8 mouse cellular contexts compared by ENCODE assay signal in genomic region chr11:69408541-69409377, GRCm38 (mm10). TPM values are rescaled to one million over a fixed set of nuclear protein-coding genes. Genes with fewer than 3 reads are reported as not detected.
DNase-seq lines count a peak whose midpoint lies in the region; ATAC-seq and TF ChIP-seq lines count a peak whose summit lies in the region.

No protein-coding gene starts in this region.

- TF ChIP-seq POLR2A in small intestine, adult 2 months (IDR thresholded peaks at IDR 0.05; ENCODE audit: low read depth, low read length) = no peak; the same call in none of the 2 replicates

- peak overlapping the region; percentile 90 for H3K9ac ChIP-seq in embryonic facial prominence, embryonic 12.5 days
- H3K9ac ChIP-seq in midbrain, embryonic 11.5 days (ENCODE audit: low read length) = peak overlapping the region; percentile 90

- peak overlapping the region; percentile 98 for H3K4me2 ChIP-seq in embryonic facial prominence, embryonic 12.5 days (replicated peaks)
- H3K4me2 ChIP-seq in midbrain, embryonic 11.5 days = peak overlapping the region; percentile 91

- H3K36me3 ChIP-seq in embryonic facial prominence, embryonic 12.5 days = peaks cover 53% of the 10 kb centered on the region
- H3K36me3 ChIP-seq in limb, embryonic 10.5 days = peaks cover 70% of the 10 kb centered on the region
- H3K36me3 ChIP-seq in midbrain, embryonic 11.5 days (ENCODE audit: control insufficient read depth, insufficient read depth, low read length) = peaks cover 31% of the 10 kb centered on the region
- peaks cover 43% of the 10 kb centered on the region for H3K36me3 ChIP-seq in small intestine, adult 2 months (ENCODE audit: control insufficient read depth, insufficient read depth, low read length)

- H3K27me3 ChIP-seq in embryonic facial prominence, embryonic 12.5 days = no peaks in the 10 kb centered on the region
- no peaks in the 10 kb centered on the region for H3K27me3 ChIP-seq in limb, embryonic 10.5 days (ENCODE audit: low read depth, poor library complexity, severe bottlenecking)
- H3K27me3 ChIP-seq in midbrain, embryonic 11.5 days (ENCODE audit: control insufficient read depth, insufficient read depth, low read length) = no peaks in the 10 kb centered on the region
- H3K27me3 ChIP-seq in small intestine, adult 2 months (ENCODE audit: control insufficient read depth, insufficient read depth, low read length) = no peaks in the 10 kb centered on the region

- peak overlapping the region; percentile 84 for H3K4me3 ChIP-seq in embryonic facial prominence, embryonic 12.5 days
- peak overlapping the region; percentile 87 for H3K4me3 ChIP-seq in limb, embryonic 10.5 days
- H3K4me3 ChIP-seq in midbrain, embryonic 11.5 days (ENCODE audit: low read depth, low read length) = peak overlapping the region; percentile 75
- peak overlapping the region; percentile 88 for H3K4me3 ChIP-seq in small intestine, adult 2 months (ENCODE audit: low read depth, low read length)

- H3K9me3 ChIP-seq in embryonic facial prominence, embryonic 12.5 days = no peaks in the 10 kb centered on the region
- H3K9me3 ChIP-seq in limb, embryonic 10.5 days (replicated peaks) = no peaks in the 10 kb centered on the region
- H3K9me3 ChIP-seq in midbrain, embryonic 11.5 days (ENCODE audit: control insufficient read depth, low read length) = no peaks in the 10 kb centered on the region

- 1% methylated on average over 33 of the region's 33 CpGs for WGBS in embryonic facial prominence, embryonic 12.5 days
- under 1% methylated on average over 33 of the region's 33 CpGs for WGBS in limb, embryonic 10.5 days
- 0% methylated on average over 33 of the region's 33 CpGs for WGBS in midbrain, embryonic 11.5 days
- WGBS in small intestine, adult 2 months = under 1% methylated on average over 33 of the region's 33 CpGs

- H3K4me1 ChIP-seq in embryonic facial prominence, embryonic 12.5 days = peaks cover 36% of the 10 kb centered on the region
- H3K4me1 ChIP-seq in limb, embryonic 10.5 days = peaks cover 57% of the 10 kb centered on the region
- H3K4me1 ChIP-seq in midbrain, embryonic 11.5 days (ENCODE audit: control insufficient read depth, insufficient read depth, low read length) = peaks cover 32% of the 10 kb centered on the region
- peaks cover 23% of the 10 kb centered on the region for H3K4me1 ChIP-seq in small intestine, adult 2 months (ENCODE audit: control insufficient read depth, insufficient read depth, insufficient read length, low read length)

- DNase-seq in cerebellum, postnatal 4 days (ENCODE audit: low spot score in 2 of 2) = no peak
- DNase-seq in heart, adult 11 months = peak; percentile 99
- DNase-seq in kidney, adult 11 months = peak; percentile 95
- peak; percentile 80 for DNase-seq in limb, embryonic 10.5 days (ENCODE audit: low spot score)
- DNase-seq in midbrain, embryonic 11.5 days (ENCODE audit: low spot score, missing footprints) = peak; percentile 97

- no peak for TF ChIP-seq CTCF in small intestine, adult 2 months (IDR thresholded peaks at IDR 0.05; ENCODE audit: extremely low read depth, insufficient read length, insufficient replicate concordance, low read depth, low read length)

- peak; percentile 77 for ATAC-seq in cerebellum, adult (ENCODE audit: insufficient number of reproducible peaks, low FRiP score, low TSS enrichment)
- peak; percentile 64 for ATAC-seq in embryonic facial prominence, embryonic 12.5 days (ENCODE audit: insufficient number of reproducible peaks, insufficient read depth, low FRiP score, low TSS enrichment)
- ATAC-seq in midbrain, embryonic 11.5 days (ENCODE audit: low FRiP score) = peak; percentile 73

- peak overlapping the region; percentile 99 for H3K27ac ChIP-seq in embryonic facial prominence, embryonic 12.5 days
- peak overlapping the region; percentile 89 for H3K27ac ChIP-seq in limb, embryonic 10.5 days
- peak overlapping the region; percentile 95 for H3K27ac ChIP-seq in midbrain, embryonic 11.5 days (ENCODE audit: low read depth, low read length)
- peak overlapping the region; percentile 99 for H3K27ac ChIP-seq in small intestine, adult 2 months (ENCODE audit: insufficient read depth, low read depth, low read length)

RNA-seq across cellular contexts. Expression of gene Kdm6b, which starts 4.7 kb away (rescaled TPM):
- 42.3 and 43.4 TPM in 2 replicates for polyA plus RNA-seq in embryonic facial prominence, embryonic 12.5 days (2016; fragmentation: Nextera tagmentation; extraction: Ambion mirVana)
- polyA plus RNA-seq in limb, embryonic 10.5 days (2016; fragmentation: Nextera tagmentation; extraction: Ambion mirVana) = 36.6 and 40.8 TPM in 2 replicates
- 30.2 and 31.7 TPM in 2 replicates for polyA plus RNA-seq in midbrain, embryonic 11.5 days (2014; fragmentation: Nextera tagmentation; extraction: Ambion mirVana)
- polyA plus RNA-seq in small intestine, adult 2 months (2012; rRNA removed) = 13.5 and 35.4 TPM in 2 replicates

RNA-seq across cellular contexts. Expression of gene Tmem88, which starts 10.7 kb away (rescaled TPM):
- polyA plus RNA-seq in embryonic facial prominence, embryonic 12.5 days (2016; fragmentation: Nextera tagmentation; extraction: Ambion mirVana) = 18.1 and 21.3 TPM in 2 replicates
- polyA plus RNA-seq in limb, embryonic 10.5 days (2016; fragmentation: Nextera tagmentation; extraction: Ambion mirVana) = 23.0 and 24.7 TPM in 2 replicates
- polyA plus RNA-seq in midbrain, embryonic 11.5 days (2014; fragmentation: Nextera tagmentation; extraction: Ambion mirVana) = 11.9 and 13.1 TPM in 2 replicates
- 11.2 and 16.5 TPM in 2 replicates for polyA plus RNA-seq in small intestine, adult 2 months (2012; rRNA removed)

RNA-seq across cellular contexts. Expression of gene Cyb5d1, which starts 13.3 kb away (rescaled TPM):
- polyA plus RNA-seq in embryonic facial prominence, embryonic 12.5 days (2016; fragmentation: Nextera tagmentation; extraction: Ambion mirVana) = 44.6 and 50.0 TPM in 2 replicates
- 45.2 and 51.6 TPM in 2 replicates for polyA plus RNA-seq in limb, embryonic 10.5 days (2016; fragmentation: Nextera tagmentation; extraction: Ambion mirVana)
- 44.6 and 50.5 TPM in 2 replicates for polyA plus RNA-seq in midbrain, embryonic 11.5 days (2014; fragmentation: Nextera tagmentation; extraction: Ambion mirVana)
- polyA plus RNA-seq in small intestine, adult 2 months (2012; rRNA removed) = 4.3 and 5.3 TPM in 2 replicates

RNA-seq across cellular contexts. Expression of gene Naa38, which starts 13.5 kb away (rescaled TPM):
- 126 and 129 TPM in 2 replicates for polyA plus RNA-seq in embryonic facial prominence, embryonic 12.5 days (2016; fragmentation: Nextera tagmentation; extraction: Ambion mirVana)
- polyA plus RNA-seq in limb, embryonic 10.5 days (2016; fragmentation: Nextera tagmentation; extraction: Ambion mirVana) = 140 and 151 TPM in 2 replicates
- 120 and 130 TPM in 2 replicates for polyA plus RNA-seq in midbrain, embryonic 11.5 days (2014; fragmentation: Nextera tagmentation; extraction: Ambion mirVana)
- polyA plus RNA-seq in small intestine, adult 2 months (2012; rRNA removed) = 129 and 163 TPM in 2 replicates

RNA-seq across cellular contexts. Expression of gene Chd3, which starts 39.6 kb away (rescaled TPM):
- polyA plus RNA-seq in embryonic facial prominence, embryonic 12.5 days (2016; fragmentation: Nextera tagmentation; extraction: Ambion mirVana) = 130 and 135 TPM in 2 replicates
- 35.1 and 70.5 TPM in 2 replicates for polyA plus RNA-seq in limb, embryonic 10.5 days (2016; fragmentation: Nextera tagmentation; extraction: Ambion mirVana)
- polyA plus RNA-seq in midbrain, embryonic 11.5 days (2014; fragmentation: Nextera tagmentation; extraction: Ambion mirVana) = 38.2 and 39.4 TPM in 2 replicates
- polyA plus RNA-seq in small intestine, adult 2 months (2012; rRNA removed) = 86.3 and 240 TPM in 2 replicates

Comparison
In these comparisons a context has a peak if more than half of its experiments do, and no peak if none do; other contexts are left out.
1. DNase-seq: peak in heart, adult 11 months (single experiment), kidney, adult 11 months (single experiment), limb, embryonic 10.5 days (single experiment) and midbrain, embryonic 11.5 days (single experiment); none in cerebellum, postnatal 4 days (0 of 2).
2. Peak in every context shown above with its lines, with median percentiles within 50 percentile points of each other: ATAC-seq, H3K27ac ChIP-seq and H3K4me3 ChIP-seq.